In the genomic region with DNA sequence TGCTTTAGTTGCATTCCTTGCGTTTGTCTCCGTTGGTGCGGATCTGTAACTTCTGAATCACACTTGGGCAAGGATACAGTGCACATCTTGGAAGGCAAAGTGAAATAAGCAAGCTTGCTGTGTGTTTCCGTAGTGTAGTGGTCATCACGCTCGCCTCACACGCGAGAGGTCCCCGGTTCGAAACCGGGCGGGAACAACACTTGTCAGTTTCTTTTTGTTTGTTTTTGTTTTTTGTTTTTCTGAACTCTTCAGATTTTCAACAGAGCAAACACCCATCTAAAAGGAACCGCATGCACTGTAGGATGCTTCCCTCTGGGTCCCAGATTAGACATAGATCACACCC, we compare ENCODE assay signal across 8 mouse cellular contexts. TPM values are rescaled to one million over a fixed set of nuclear protein-coding genes. Genes with fewer than 3 reads are reported as not detected.
DNase-seq lines count a peak whose midpoint lies in the region; ATAC-seq and TF ChIP-seq lines count a peak whose summit lies in the region.

No protein-coding gene starts in this region.

- peaks cover 8% of the 10 kb centered on the region for H3K27me3 ChIP-seq in stomach, embryonic 16.5 days (ENCODE audit: control insufficient read depth, insufficient read depth, low read length)

- H3K9me3 ChIP-seq in stomach, embryonic 16.5 days (replicated peaks; ENCODE audit: control insufficient read depth, low read length) = no peaks in the 10 kb centered on the region

- peak overlapping the region; percentile 64 for H3K4me2 ChIP-seq in stomach, embryonic 16.5 days (ENCODE audit: low read depth, low read length)

- peak overlapping the region; percentile 58 for H3K4me3 ChIP-seq in left cerebral cortex, adult 2 months
- H3K4me3 ChIP-seq in stomach, embryonic 16.5 days (replicated peaks; ENCODE audit: low read length) = peak overlapping the region; percentile 62

- peak overlapping the region; percentile 52 for H3K9ac ChIP-seq in stomach, embryonic 16.5 days (ENCODE audit: low read length)

- no peak overlapping the region for H3K27ac ChIP-seq in left cerebral cortex, adult 2 months
- no peak overlapping the region for H3K27ac ChIP-seq in stomach, embryonic 16.5 days (ENCODE audit: low read length)

- ATAC-seq in megakaryocyte progenitor cell, adult 5-6 weeks (replicated peaks; ENCODE audit: poor library complexity) = peak; percentile 57
- peak; percentile 56; the same call in 1 of the 2 replicates for ATAC-seq in stomach, embryonic 16.5 days (ENCODE audit: insufficient read depth, low FRiP score)

- intact Hi-C loops in left cerebral cortex, adult 2 months (cut with DNase I) = loop anchor here (5.0 to 10.0 kb wide), 3 partner anchors 222 to 1585 kb away; a partner anchor contains a TSS

- H3K36me3 ChIP-seq in stomach, embryonic 16.5 days (ENCODE audit: control insufficient read depth, insufficient read depth, low read length) = no peaks in the 10 kb centered on the region

- WGBS in stomach, embryonic 16.5 days = 2% methylated on average over 13 of the region's 13 CpGs

- TF ChIP-seq CTCF in left cerebral cortex, adult 2 months (IDR thresholded peaks at IDR 0.05) = no peak

- H3K4me1 ChIP-seq in stomach, embryonic 16.5 days (ENCODE audit: control insufficient read depth, insufficient read depth, low read length) = no peaks in the 10 kb centered on the region

- DNase-seq in adrenal gland, adult (ENCODE audit: inconsistent age in 2 of 2, low spot score in 1 of 2) = peak; percentile 27 to 83
- DNase-seq in adrenal gland, postnatal 4 days (ENCODE audit: low spot score in 2 of 2) = no peak
- DNase-seq in urinary bladder, postnatal 36 days (ENCODE audit: low spot score in 2 of 2) = peak; percentile 8 to 33
- DNase-seq in urinary bladder, adult 2 months (ENCODE audit: low spot score) = no peak
- DNase-seq in frontal cortex, adult 2 months (ENCODE audit: extremely low spot score in 1 of 2, low spot score in 1 of 2) = peak; percentile 44 to 93
- peak; percentile 79 to 88 for DNase-seq in left cerebral cortex, adult 2 months (ENCODE audit: extremely low spot score in 1 of 2, low spot score in 2 of 2)

RNA-seq across cellular contexts. Expression of a gene that starts 53.0 kb away (rescaled TPM):
- not detected for total RNA-seq in adrenal gland, postnatal 4 days (2021)
- polyA plus RNA-seq in urinary bladder, adult 2 months (2012; rRNA removed) = not detected in 2 replicates
- polyA plus RNA-seq in frontal cortex, adult 2 months (2012; rRNA removed) = not detected in 2 replicates
- total RNA-seq in left cerebral cortex, adult 2 months (2021) = not detected
- not detected in 2 replicates for total RNA-seq in megakaryocyte progenitor cell, adult 5-6 weeks (2015)
- not detected in 2 replicates for total RNA-seq in megakaryocyte progenitor cell, adult 5-6 weeks (2017)
- polyA plus RNA-seq in stomach, embryonic 16.5 days (2015; fragmentation: Nextera tagmentation; extraction: Ambion mirVana) = not detected in 2 replicates

Comparison
In these comparisons a context has a peak if more than half of its experiments do, and no peak if none do; other contexts are left out.
1. DNase-seq: peak in adrenal gland, adult (2 of 2), urinary bladder, postnatal 36 days (2 of 2), frontal cortex, adult 2 months (2 of 2) and left cerebral cortex, adult 2 months (2 of 2); none in adrenal gland, postnatal 4 days (0 of 2) and urinary bladder, adult 2 months (single experiment).